Mouse (Mus musculus) regulatory T cell (primary cell): Measurements from ENCODE around the gene Dgcr2.

Source experiments
- in situ Hi-C: fragments of 300-600 bp; cut with MboI, MseI; formaldehyde crosslinking; loops from one replicate; pipeline ENCODE4 v1.15.1; 2025; ENCODE audit warnings: high pct_unique_total_duplicates

Gene Dgcr2

GRCm38 (mm10) chr16:17809125-17809524 is 89.2 kb downstream of the Dgcr2 start:
- in situ Hi-C loops, result no loop called here

DNA sequence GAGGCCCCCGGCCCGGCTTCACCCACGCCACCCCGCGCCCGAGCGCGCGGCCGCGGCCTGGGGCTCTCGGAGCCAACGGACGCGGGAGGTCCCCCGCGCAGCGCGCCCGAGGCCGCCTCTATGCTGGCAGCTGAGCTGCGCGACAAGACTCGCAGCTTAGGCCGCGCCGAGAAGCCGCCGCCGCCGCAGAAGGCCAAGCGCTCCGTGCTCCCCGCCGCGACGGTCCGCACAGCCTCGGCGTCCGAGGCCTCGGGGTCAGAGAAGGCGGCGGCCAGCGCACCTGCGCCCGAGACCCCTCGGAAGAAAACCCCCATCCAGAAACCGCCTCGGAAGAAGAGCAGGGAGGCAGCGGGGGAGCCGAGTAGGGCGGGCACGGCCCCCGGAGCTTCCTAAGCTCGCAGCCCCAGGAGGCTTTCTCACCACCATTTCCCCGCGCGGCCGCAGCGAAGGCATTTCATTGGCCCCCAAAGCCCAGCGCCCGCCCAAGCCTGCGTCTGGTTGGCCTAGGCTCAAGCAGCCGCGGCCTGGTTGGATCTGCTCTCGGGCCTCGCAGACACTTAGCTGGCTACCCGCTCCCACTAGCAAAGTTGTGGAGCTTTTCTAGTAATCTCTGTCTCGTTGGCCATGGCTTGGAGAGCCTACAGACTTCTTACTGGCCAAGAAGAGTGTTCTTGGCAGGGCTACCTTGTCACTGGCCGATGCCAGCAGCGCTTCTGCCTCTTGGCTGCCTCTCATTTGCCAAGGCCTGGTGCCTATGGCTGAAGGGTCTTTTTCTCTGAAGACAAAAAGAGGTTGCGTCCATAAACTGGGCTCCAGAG is 91.0 kb downstream of the Dgcr2 start:
- in situ Hi-C loops, result no loop called here

DNA sequence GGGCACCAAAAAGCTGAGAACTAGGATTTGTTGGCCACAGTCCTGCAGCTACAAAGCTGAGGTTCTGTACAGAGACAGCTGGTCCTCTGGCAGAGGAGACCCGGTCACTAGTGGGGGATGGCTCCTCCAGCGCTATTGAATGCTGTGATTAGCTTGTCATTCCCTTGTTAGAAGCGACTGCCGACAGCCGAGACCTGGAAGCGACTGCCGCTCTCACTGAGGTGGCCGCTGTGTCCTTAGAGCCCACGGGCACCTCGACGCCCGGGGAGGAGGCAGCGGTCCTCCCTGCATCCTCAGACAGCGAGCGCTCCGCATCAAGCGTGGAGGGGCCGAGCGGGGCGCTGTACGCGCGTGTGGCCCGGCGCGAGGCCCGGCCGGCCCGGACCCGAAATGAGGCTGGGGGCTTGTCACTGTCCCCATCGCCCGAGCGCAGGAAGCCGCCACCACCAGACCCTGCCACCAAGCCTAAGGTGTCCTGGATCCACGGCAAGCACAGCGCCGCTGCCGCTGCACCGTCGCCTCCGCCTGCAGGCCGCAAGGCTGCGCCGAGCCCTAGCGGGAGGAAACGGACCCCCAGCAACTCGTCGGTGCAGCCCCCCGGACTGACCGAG is 91.7 kb downstream of the Dgcr2 start:
- in situ Hi-C loops, result no loop called here

DNA sequence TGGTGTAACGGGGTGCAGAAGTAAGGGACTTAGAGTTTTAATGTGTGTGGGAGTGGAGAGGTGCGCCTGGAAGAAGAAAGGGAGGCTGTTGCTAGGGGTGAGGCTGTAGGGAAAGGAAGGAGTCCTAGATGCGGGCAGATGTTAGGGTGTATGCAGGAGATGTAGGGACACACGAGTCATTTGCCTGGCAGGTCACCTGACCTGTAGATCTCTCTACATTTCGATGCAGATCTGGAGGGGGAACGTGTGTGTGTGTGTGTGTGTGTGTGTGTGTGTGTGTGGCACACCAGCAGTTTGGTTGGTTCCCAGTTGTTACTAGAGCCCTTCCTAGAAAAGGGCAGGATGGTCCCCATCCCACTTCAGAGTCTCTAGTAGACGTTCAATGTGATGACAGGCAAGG is 93.4 kb downstream of the Dgcr2 start:
- in situ Hi-C loops, result no loop called here

DNA sequence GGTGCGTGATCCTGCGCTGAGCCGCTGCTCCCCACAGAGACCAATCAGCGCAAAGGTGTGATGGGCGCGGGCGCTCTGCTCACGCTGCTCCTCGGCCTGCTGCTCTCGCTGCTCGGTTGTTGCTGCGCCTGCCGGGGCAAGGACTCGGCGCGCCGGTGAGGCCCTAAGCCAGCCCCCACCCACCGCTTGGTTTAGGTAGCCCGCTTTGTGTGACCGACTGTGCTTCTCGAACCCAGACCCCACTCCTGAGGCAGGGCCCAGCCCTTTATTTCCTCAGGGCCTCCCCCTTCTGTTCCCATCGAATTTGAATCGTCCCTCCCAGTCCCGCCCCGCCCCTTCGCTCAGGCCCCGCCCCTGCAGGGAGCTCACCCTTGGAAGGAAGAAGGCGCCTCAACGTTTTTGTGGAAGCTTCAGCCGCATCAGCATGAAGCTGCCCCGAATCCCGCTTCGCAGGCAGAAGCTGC is 93.9 kb downstream of the Dgcr2 start:
- in situ Hi-C loops, result no loop called here

DNA sequence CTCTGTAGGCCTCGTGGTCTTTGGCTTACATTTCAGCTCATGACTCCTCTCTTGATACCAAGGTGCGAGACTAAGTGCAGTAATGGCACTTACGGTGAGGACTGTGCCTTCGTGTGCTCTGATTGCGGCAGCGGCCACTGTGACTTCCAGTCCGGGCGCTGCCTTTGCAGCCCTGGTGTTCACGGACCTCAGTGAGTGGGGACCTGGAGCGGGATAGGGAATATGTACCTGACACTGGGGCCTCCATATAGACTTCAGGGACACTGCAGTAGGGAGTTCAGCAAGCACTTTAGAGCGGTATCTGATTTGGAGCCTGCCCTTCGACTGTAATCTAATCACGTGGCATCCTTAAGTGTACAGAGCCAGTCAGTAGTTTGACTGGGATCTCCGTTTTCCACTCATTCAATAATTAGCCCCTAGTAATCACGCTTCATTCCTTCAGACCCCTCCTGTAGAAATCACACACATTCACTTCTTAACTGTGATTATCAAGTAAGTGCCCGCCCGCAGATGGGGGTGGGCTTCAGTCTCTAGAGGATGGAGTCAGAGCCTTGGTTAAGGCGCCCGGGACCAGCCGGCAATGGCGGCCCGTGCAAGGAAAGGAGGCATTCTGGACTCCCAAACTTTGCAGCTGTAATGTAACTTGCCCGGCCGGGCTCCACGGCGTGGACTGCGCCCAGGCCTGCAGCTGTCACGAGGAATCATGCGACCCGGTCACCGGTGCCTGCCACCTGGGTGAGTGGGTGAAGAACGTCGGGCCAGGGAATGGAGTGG is 94.5 kb downstream of the Dgcr2 start:
- in situ Hi-C loops, result no loop called here

DNA sequence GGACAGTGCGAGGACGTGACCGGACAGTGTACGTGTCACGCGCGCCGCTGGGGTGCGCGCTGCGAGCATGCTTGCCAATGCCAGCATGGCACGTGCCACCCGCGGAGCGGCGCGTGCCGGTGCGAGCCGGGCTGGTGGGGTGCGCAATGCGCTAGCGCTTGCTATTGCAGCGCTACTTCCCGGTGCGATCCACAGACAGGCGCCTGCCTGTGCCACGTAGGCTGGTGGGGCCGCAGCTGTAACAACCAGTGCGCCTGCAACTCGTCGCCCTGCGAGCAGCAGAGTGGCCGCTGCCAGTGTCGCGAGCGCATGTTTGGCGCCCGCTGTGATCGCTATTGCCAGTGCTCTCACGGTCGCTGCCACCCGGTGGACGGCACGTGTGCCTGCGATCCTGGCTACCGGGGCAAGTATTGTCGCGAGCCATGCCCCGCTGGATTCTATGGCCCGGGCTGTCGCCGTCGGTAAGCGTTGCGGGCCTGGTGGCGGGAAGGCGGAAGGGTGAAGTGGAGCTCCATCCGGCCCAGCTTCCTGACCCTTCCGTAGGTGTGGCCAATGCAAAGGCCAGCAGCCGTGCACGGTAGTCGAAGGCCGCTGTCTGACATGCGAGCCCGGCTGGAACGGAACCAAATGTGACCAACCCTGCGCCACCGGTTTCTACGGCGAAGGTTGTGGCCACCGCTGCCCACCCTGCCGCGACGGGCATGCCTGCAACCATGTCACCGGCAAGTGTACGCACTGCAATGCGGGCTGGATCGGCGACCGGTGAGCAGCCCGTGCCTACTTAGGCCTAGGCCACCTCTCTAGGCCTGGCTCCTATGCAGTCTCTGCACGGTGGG is 95.3 kb downstream of the Dgcr2 start:
- in situ Hi-C loops, result no loop called here

- in situ Hi-C loops, result no loop called here
Measured at GRCm38 (mm10) chr16:17802456-17802838, 95.9 kb downstream of the Dgcr2 start.

- in situ Hi-C loops, result no loop called here
Measured at GRCm38 (mm10) chr16:17801777-17802455, 96.4 kb downstream of the Dgcr2 start.

DNA sequence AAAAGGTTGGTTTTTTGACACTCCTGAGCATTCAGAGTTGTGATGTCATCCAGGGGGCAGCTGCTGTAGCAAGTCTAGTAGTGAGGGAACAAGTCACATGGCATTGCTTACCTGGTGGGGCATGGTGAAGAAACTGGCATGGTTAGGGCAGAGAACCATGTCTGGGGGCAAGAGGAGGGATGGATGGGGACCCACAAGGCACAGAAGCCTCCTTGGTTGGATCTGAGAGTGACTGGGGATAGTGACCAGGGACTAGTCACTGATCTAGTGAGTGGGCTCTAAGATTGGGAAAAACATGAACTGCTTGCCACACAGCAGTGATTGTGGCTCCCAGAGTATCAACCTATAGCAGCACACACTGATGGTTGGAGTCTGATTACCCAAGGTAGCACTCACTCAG is 98.8 kb downstream of the Dgcr2 start:
- in situ Hi-C loops, result no loop called here

- in situ Hi-C loops, result no loop called here
Measured at GRCm38 (mm10) chr16:17798321-17799180, 99.8 kb downstream of the Dgcr2 start.

GRCm38 (mm10) chr16:17797812-17798311 is 100.5 kb downstream of the Dgcr2 start:
- in situ Hi-C loops, result no loop called here

DNA sequence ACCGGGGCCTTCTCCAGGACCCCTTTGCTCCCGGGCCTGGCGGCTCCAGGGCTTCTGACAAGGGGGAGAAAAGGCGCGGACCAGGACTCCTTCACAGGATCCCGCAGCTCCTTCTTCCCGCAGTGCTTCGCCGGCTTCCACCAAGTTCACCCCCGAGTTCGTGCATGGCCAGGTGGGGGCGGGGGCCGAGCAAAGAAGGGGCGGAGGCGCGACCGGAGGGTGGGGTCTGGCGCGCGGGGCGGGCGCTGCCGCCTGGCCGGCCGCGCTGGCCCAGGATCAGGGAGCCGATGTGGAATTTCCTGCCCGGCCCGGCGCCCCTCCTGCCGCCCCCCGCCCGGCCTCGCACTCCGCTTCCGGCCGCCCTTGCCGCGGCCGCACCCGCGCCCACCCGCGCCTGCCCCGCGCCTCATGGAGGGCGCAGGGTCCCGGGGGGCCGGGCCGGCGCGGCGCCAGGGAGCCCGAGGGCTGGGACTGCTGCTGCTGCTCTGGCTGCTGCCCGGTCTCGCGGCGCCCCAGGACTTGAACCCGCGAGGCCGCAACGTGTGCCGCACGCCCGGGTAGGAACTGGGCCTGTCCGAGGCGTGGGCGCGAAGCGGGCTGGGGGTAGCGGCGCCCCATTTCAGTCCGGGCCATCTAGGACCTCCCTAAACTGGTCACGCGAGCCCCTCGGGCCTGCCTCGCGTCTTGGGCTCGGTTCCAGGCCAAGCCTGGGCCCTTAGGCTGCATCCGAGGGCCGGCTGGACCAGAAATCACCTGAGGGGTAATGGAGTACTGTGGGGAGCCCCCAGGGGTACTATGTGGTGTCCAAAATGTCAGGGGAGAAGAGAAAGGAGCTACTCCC is 101.2 kb downstream of the Dgcr2 start, which contains the start of gene Scarf2:
Gene Scarf2, plus strand, starts transcription at position 312 of the 841 bp plus-strand sequence.
- in situ Hi-C loops, result no loop called here

DNA sequence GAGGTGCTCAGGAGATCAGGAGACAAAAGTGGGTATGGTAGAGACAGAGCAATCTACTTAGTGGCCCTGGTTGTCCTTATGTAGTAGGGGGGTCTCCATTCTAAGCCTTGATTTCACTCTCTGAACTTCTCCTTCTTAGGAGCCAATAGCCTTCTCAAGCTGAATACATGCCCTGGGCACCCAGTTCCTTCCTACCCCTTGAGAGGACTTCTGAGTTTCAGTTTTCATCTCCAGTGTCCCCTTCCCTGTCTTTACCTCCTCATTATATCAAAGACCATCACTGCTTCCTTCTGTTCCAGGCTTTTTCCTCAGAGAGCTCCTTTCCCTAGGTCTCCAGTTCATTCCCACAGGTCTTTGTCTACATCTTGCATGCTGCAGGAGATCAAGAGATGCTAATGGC is 101.8 kb downstream of the Dgcr2 start:
- in situ Hi-C loops, result no loop called here

GRCm38 (mm10) chr16:17795643-17796042 is 102.7 kb downstream of the Dgcr2 start:
- in situ Hi-C loops, result no loop called here

GRCm38 (mm10) chr16:17794047-17794446 is 104.3 kb downstream of the Dgcr2 start:
- in situ Hi-C loops, result no loop called here

DNA sequence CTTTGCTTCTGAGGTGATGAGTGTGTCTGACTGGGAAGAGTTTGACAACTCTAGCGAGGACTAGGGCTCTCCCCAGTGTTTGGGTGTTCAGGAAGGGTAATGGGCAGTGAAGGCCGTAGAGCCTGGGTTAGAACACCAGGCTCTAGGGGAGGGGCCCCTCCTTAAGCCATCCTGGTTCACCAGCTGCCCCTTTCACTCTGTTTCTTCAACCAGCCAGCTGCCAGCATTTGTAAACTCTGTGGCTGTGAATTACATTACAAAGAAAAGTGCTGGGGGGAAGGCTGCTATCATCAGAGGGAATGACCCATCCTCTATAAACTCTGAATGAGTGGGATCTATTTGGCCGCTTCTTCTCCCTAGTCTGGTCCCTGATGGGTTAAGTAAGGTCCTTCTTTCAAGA is 105.6 kb downstream of the Dgcr2 start:
- in situ Hi-C loops, result no loop called here
